Mouse (Mus musculus) heart, postnatal 0 days (tissue): ENCODE measurements around the gene Ggt1.
A peak's percentile ranks its signal among the peaks of the same experiment; 100 is the strongest.

Experiments used
- CTCF ChIP-seq: IDR thresholded peaks from 2 replicates; pipeline ENCODE4 v1.5.1; 2016; ENCODE audit warnings: antibody characterized with exemption, control low read depth, low read depth
- EP300 ChIP-seq: IDR thresholded peaks from 2 replicates; pipeline ENCODE4 v1.6.1; 2016; ENCODE audit warnings: antibody characterized with exemption, low read depth

- TF ChIP-seq CTCF = no peak
- peak; percentile 74 for TF ChIP-seq EP300
Measured at GRCm38 (mm10) chr10:75517758-75518143, 43.7 kb upstream of the Ggt1 start, which contains the start of gene Gucd1.
